Comparison of ENCODE assay signal across 24 mouse cellular contexts in the genomic region with DNA sequence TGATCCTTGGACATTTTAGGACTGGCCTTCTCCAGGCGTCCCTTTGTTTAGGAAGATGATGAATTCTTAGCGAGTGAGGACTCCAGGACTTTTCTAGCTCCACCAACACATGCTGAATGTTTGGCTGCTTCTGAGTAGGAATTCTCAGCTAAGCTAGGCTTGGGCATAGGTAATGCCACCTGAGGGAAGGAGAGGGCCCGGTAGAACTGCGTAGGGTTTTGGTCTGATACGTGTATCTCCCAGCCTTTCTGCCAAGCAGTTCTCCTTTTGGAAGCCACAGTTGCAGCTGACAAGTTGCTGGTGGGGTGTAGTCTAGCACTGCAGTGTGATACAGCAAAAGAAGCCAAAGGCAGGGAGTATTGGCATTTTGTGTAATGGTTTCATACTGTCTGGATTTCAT. TPM values are rescaled to one million over a fixed set of nuclear protein-coding genes. Genes with fewer than 3 reads are reported as not detected.
DNase-seq lines count a peak whose midpoint lies in the region; ATAC-seq lines count a peak whose summit lies in the region.
"Had no signal": no experiment of that assay in that cellular context is flagged by ENCODE, and none has a peak within 500 bp of the region (broad histone marks: within the 10 kb centered on the region; RNA-seq: fewer than 3 reads in every experiment).

No protein-coding gene starts in this region.

- no peak overlapping the region for H3K4me3 ChIP-seq in forebrain, embryonic 15.5 days
- no peak overlapping the region for H3K4me3 ChIP-seq in forebrain, embryonic 12.5 days (replicated peaks)
- no peak overlapping the region for H3K4me3 ChIP-seq in heart, embryonic 10.5 days
- H3K4me3 ChIP-seq in heart, embryonic 12.5 days = no peak overlapping the region
- H3K4me3 ChIP-seq in liver, embryonic 11.5 days (ENCODE audit: low read depth, low read length) = no peak overlapping the region
- H3K4me3 ChIP-seq: embryonic facial prominence, embryonic 10.5 days; embryonic facial prominence, embryonic 12.5 days had no signal

- H3K9ac ChIP-seq in forebrain, embryonic 15.5 days (replicated peaks) = no peak overlapping the region
- no peak overlapping the region for H3K9ac ChIP-seq in forebrain, embryonic 12.5 days
- no peak overlapping the region for H3K9ac ChIP-seq in heart, embryonic 12.5 days
- no peak overlapping the region for H3K9ac ChIP-seq in liver, embryonic 11.5 days (ENCODE audit: low read depth, low read length)
- H3K9ac ChIP-seq: embryonic facial prominence, embryonic 12.5 days; forebrain, postnatal 0 days had no signal

- H3K36me3 ChIP-seq in forebrain, embryonic 15.5 days = no peaks in the 10 kb centered on the region
- H3K36me3 ChIP-seq in forebrain, embryonic 12.5 days (replicated peaks) = no peaks in the 10 kb centered on the region
- H3K36me3 ChIP-seq in heart, embryonic 10.5 days = no peaks in the 10 kb centered on the region
- H3K36me3 ChIP-seq in heart, embryonic 12.5 days = no peaks in the 10 kb centered on the region
- H3K36me3 ChIP-seq in liver, embryonic 11.5 days (ENCODE audit: control insufficient read depth, insufficient read depth, low read length) = no peaks in the 10 kb centered on the region
- H3K36me3 ChIP-seq: embryonic facial prominence, embryonic 10.5 days; embryonic facial prominence, embryonic 12.5 days; G1E had no signal

- peaks cover 16% of the 10 kb centered on the region for H3K4me1 ChIP-seq in forebrain, embryonic 15.5 days
- H3K4me1 ChIP-seq in forebrain, embryonic 12.5 days = no peaks in the 10 kb centered on the region
- H3K4me1 ChIP-seq in heart, embryonic 10.5 days = peaks cover 13% of the 10 kb centered on the region; the same call in 1 of the 2 replicates
- H3K4me1 ChIP-seq in heart, embryonic 12.5 days (replicated peaks) = peaks cover 11% of the 10 kb centered on the region
- H3K4me1 ChIP-seq in liver, embryonic 11.5 days (replicated peaks; ENCODE audit: control insufficient read depth, insufficient read depth, low read length) = 0 out of 2 replicates have a peak, but pooled peaks cover 2% of the 10 kb centered on the region

- no peaks in the 10 kb centered on the region for H3K9me3 ChIP-seq in forebrain, embryonic 15.5 days
- no peaks in the 10 kb centered on the region for H3K9me3 ChIP-seq in forebrain, embryonic 12.5 days
- H3K9me3 ChIP-seq in heart, embryonic 10.5 days = no peaks in the 10 kb centered on the region
- no peaks in the 10 kb centered on the region for H3K9me3 ChIP-seq in heart, embryonic 12.5 days (replicated peaks)
- H3K9me3 ChIP-seq in liver, embryonic 11.5 days (ENCODE audit: control insufficient read depth, low read length) = no peaks in the 10 kb centered on the region
- H3K9me3 ChIP-seq: embryonic facial prominence, embryonic 10.5 days; embryonic facial prominence, embryonic 12.5 days; G1E had no signal

- no peak overlapping the region for H3K4me2 ChIP-seq in forebrain, embryonic 15.5 days (replicated peaks)
- H3K4me2 ChIP-seq in forebrain, embryonic 12.5 days = no peak overlapping the region
- H3K4me2 ChIP-seq in heart, embryonic 12.5 days = no peak overlapping the region
- H3K4me2 ChIP-seq in liver, embryonic 11.5 days = no peak overlapping the region
- H3K4me2 ChIP-seq: embryonic facial prominence, embryonic 12.5 days had no signal

- no peaks in the 10 kb centered on the region for H3K27me3 ChIP-seq in forebrain, embryonic 15.5 days
- H3K27me3 ChIP-seq in forebrain, embryonic 12.5 days = no peaks in the 10 kb centered on the region
- H3K27me3 ChIP-seq in heart, embryonic 10.5 days (ENCODE audit: insufficient read depth, poor library complexity, severe bottlenecking) = no peaks in the 10 kb centered on the region
- H3K27me3 ChIP-seq in heart, embryonic 12.5 days (replicated peaks) = no peaks in the 10 kb centered on the region
- no peaks in the 10 kb centered on the region for H3K27me3 ChIP-seq in liver, embryonic 11.5 days (replicated peaks; ENCODE audit: control insufficient read depth, insufficient read depth, low read length)
- H3K27me3 ChIP-seq: CH12.LX; embryonic facial prominence, embryonic 12.5 days; Patski had no signal

- peak; percentile 42 for DNase-seq in heart, embryonic 10.5 days (ENCODE audit: low spot score)
- peak; percentile 9 for DNase-seq in liver, embryonic 11.5 days (ENCODE audit: low spot score)
- no peak for DNase-seq in liver
- DNase-seq: adrenal gland, adult 8-10 months; adrenal gland, postnatal 14 days; adrenal gland, postnatal 36 days; B cell, adult 2 months; cerebellum, adult 11-12 months; cerebellum, adult 2 months; cerebellum, adult 9-10 months; cerebellum, postnatal 10 days; cerebellum, postnatal 25 days; forebrain, postnatal 0 days had no signal

- peak overlapping the region; percentile 9; the same call in 1 of the 2 replicates for H3K27ac ChIP-seq in forebrain, embryonic 15.5 days (replicated peaks)
- no peak overlapping the region for H3K27ac ChIP-seq in forebrain, embryonic 12.5 days
- H3K27ac ChIP-seq in heart, embryonic 10.5 days = no peak overlapping the region
- H3K27ac ChIP-seq in heart, embryonic 12.5 days (ENCODE audit: poor library complexity, severe bottlenecking) = no peak overlapping the region
- no peak overlapping the region for H3K27ac ChIP-seq in liver, embryonic 11.5 days (ENCODE audit: low read depth, low read length)
- H3K27ac ChIP-seq: embryonic facial prominence, embryonic 10.5 days; embryonic facial prominence, embryonic 12.5 days had no signal

- no peak for ATAC-seq in forebrain, embryonic 15.5 days (replicated peaks)
- no peak for ATAC-seq in forebrain, embryonic 12.5 days (ENCODE audit: low FRiP score)
- no peak for ATAC-seq in heart, embryonic 12.5 days (ENCODE audit: insufficient number of reproducible peaks, low FRiP score)
- ATAC-seq in liver, embryonic 11.5 days (replicated peaks; ENCODE audit: low FRiP score) = no peak
- ATAC-seq: activated CD4-positive, CD25-positive, alpha-beta regulatory T cell, adult 4 months; CD4-positive, CD25-positive, alpha-beta regulatory T cell, adult 4 months; forebrain, embryonic 14.5 days; forebrain, postnatal 0 days; Patski had no signal

- WGBS in forebrain, embryonic 15.5 days = 78% methylated on average over 5 of the region's 5 CpGs
- 76% methylated on average over 5 of the region's 5 CpGs for WGBS in forebrain, embryonic 12.5 days
- 83% methylated on average over 5 of the region's 5 CpGs for WGBS in heart, embryonic 10.5 days
- 76% methylated on average over 5 of the region's 5 CpGs for WGBS in heart, embryonic 12.5 days
- WGBS in liver, embryonic 11.5 days = 82% methylated on average over 5 of the region's 5 CpGs

RNA-seq across cellular contexts. Expression of a gene that starts 10.9 kb away (rescaled TPM):
- polyA plus RNA-seq in forebrain, embryonic 15.5 days (2015; fragmentation: Nextera tagmentation; extraction: Ambion mirVana) = 18.4 and 22.0 TPM in 2 replicates
- polyA plus RNA-seq in forebrain, embryonic 12.5 days (2016; fragmentation: Nextera tagmentation; extraction: Ambion mirVana) = 5.4 and 5.6 TPM in 2 replicates
- polyA plus RNA-seq in heart, embryonic 10.5 days (2016; fragmentation: Nextera tagmentation; extraction: Ambion mirVana) = 2.1 and 2.9 TPM in 2 replicates
- 3.0 and 3.1 TPM in 2 replicates for polyA plus RNA-seq in heart, embryonic 12.5 days (2016; fragmentation: Nextera tagmentation; extraction: Ambion mirVana)
- 3.9 and 4.1 TPM in 2 replicates for polyA plus RNA-seq in liver, embryonic 11.5 days (2014; fragmentation: Nextera tagmentation; extraction: Ambion mirVana)
